Mouse (Mus musculus) kidney, embryonic 16.5 days (tissue): ENCODE data around the gene Cog3. TPM values are rescaled to one million over a fixed set of nuclear protein-coding genes. Genes with fewer than 3 reads are reported as not detected.

ENCODE experiments used
- ATAC-seq: fragments of 200-750 bp; cut with Nextera tagmentation; 2 replicates; pipeline ENCODE4 v1.8.0; 2017; ENCODE audit warnings: moderate TSS enrichment; ENCODE audit not compliant: low FRiP score, low TSS enrichment
- H3K27ac ChIP-seq: fragments of 300-500 bp; sonication (generic); 2 replicates; pipeline ENCODE4 v1.5.1; 2014; ENCODE audit warnings: low read length
- H3K27me3 ChIP-seq: fragments of 300-500 bp; sonication (generic); 2 replicates; pipeline ENCODE4 v1.6.1; 2014; ENCODE audit warnings: low read length, control low read depth, mixed read lengths; ENCODE audit not compliant: insufficient read depth
- H3K36me3 ChIP-seq: fragments of 300-500 bp; sonication (generic); 2 replicates; pipeline ENCODE4 v1.6.1; 2014; ENCODE audit warnings: low read length, control low read depth, mixed read lengths; ENCODE audit not compliant: insufficient read depth
- H3K4me1 ChIP-seq: fragments of 300-500 bp; sonication (generic); 2 replicates; pipeline ENCODE4 v1.6.1; 2014; ENCODE audit warnings: low read length, control low read depth, mixed read lengths; ENCODE audit not compliant: insufficient read depth
- H3K4me2 ChIP-seq: fragments of 300-500 bp; sonication (generic); replicated peaks from 2 replicates; pipeline ENCODE4 v1.6.1; 2014; ENCODE audit warnings: low read depth, low read length
- H3K4me3 ChIP-seq: fragments of 300-500 bp; sonication (generic); 2 replicates; pipeline ENCODE4 v1.5.1; 2014; ENCODE audit warnings: mild to moderate bottlenecking, low read length
- H3K9ac ChIP-seq: fragments of 300-500 bp; sonication (generic); replicated peaks from 2 replicates; pipeline ENCODE4 v1.6.1; 2014; ENCODE audit warnings: low read length
- H3K9me3 ChIP-seq: fragments of 300-500 bp; sonication (generic); 2 replicates; pipeline ENCODE4 v1.6.1; 2016; ENCODE audit warnings: low read length, control low read depth
- WGBS: fragments of 180-500 bp; shearing (Covaris S2); extraction: QIAGEN DNeasy Blood & Tissue Kit; methylation state at CpG from one replicate; pipeline ENCODE4 v1.1.7; 2014; 5-methylcytosine and 5-hydroxymethylcytosine counted together
- polyA plus RNA-seq: library from polyadenylated mRNA; unstranded; fragments of >200 nt; fragmentation: Nextera tagmentation; extraction: Ambion mirVana; gene quantifications from 2 replicates; pipeline ENCODE4 v1.2.1, GENCODE M21; 2015

Gene Cog3
- polyA plus RNA-seq, 1 experiment from 2014 or later = 25.2 TPM

DNA sequence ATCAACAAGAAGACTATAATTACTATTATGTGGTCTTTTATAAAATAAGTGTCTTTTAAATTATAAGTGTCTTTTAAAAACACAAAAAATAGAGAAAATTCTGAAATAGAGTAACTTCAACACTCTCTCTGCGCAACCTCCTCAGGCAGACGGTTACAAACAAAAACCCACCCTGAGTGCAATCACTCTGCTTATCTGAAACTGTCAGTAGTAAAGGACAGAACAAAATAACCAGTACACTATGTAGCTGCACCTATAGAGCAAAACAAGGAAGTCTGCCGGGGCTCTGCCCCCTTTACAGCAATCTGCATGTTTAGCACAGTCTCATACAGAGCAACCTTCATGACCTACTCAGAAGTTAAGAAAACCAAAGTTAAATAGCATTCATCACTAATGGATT lies 12.4 kb downstream of the Cog3 start:
- Histone ChIP-seq H3K4me1 (no peaks in the 10 kb centered on the region), H3K4me2 (no peak overlapping the region), H3K4me3 (no peak overlapping the region), H3K27ac (no peak overlapping the region), H3K27me3 (no peaks in the 10 kb centered on the region), H3K36me3 (peaks cover 48% of the 10 kb centered on the region), H3K9ac (no peak overlapping the region), H3K9me3 (no peaks in the 10 kb centered on the region)
- WGBS = 92% methylated on average over 3 of the region's 3 CpGs
- no peak for ATAC-seq

DNA sequence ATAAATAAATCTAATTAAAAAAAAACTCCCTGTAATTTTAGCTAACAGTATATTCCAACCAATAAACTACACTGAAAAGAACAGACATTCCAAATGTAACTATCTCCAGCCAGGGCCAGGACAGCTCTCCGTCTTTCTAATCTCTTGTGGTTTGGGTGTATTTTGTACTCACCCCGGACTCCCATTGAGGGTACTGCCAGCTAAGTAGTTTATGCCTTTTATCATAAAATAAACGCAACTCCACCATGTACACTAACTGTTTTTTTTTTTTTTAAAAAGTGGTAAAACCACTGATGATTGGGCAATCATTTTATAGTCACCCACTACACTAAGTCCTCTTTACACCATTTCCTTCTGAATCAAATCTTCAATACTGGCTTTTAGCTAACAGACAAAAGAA lies 18.7 kb downstream of the Cog3 start:
- peaks cover 58% of the 10 kb centered on the region for H3K36me3 ChIP-seq
- H3K4me3 ChIP-seq = no peak overlapping the region

DNA sequence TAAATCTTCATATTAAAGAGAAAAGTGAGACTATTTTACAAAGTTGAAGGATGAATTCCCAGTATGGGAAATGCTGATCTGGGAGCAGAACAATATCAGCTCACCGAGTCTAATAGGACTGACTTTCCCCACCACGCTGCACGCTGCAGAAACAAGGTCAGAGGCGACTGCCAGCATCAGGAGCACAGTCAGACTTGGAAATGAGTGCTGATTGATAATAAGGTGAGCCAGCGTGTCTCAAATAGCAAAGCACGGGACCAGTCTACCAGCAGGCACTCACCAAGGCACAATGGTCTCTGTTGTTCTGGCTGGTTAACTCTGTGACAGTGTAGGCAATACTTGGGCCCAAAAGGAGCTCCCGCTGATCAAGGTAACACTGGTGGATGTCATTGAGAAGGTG lies 21.7 kb downstream of the Cog3 start:
- Histone ChIP-seq H3K36me3 (peaks cover 63% of the 10 kb centered on the region), H3K27ac (no peak overlapping the region), H3K4me2 (no peak overlapping the region), H3K9me3 (no peaks in the 10 kb centered on the region), H3K4me3 (no peak overlapping the region), H3K27me3 (no peaks in the 10 kb centered on the region), H3K4me1 (no peaks in the 10 kb centered on the region), H3K9ac (no peak overlapping the region)
- 93% methylated on average over 7 of the region's 7 CpGs for WGBS
- ATAC-seq = no peak

More for the DNA sequence above, 18.7 kb downstream of the Cog3 start:
- H3K4me2 ChIP-seq = no peak overlapping the region
- H3K27ac ChIP-seq = no peak overlapping the region
- no peak for ATAC-seq
- no peak overlapping the region for H3K9ac ChIP-seq
- H3K9me3 ChIP-seq = no peaks in the 10 kb centered on the region
- H3K4me1 ChIP-seq = no peaks in the 10 kb centered on the region
- WGBS = 95% methylated on average over 3 of the region's 3 CpGs
- no peaks in the 10 kb centered on the region for H3K27me3 ChIP-seq

DNA sequence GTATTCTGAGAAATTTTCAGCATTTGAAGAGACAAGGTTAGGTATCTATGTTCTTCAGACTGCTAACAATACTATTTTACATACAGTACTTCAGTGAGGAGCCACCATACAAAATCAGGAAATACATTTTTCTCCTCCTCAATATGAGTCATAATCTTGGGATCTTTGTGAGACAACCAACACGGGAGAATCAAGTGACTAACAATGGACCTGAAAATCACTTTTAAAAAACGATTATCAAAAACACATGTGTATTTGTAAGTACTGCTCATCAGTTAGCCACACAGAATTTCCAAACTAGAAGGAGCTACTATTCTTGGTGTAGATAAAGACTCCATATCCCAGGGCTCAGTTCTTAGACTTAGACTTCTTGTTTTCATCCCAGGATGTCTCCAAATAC lies 23.0 kb downstream of the Cog3 start:
- peaks cover 63% of the 10 kb centered on the region for H3K36me3 ChIP-seq
- H3K9ac ChIP-seq = no peak overlapping the region
- H3K4me1 ChIP-seq = 0 out of 2 replicates have a peak, but pooled peaks cover 3% of the 10 kb centered on the region
- H3K4me2 ChIP-seq = no peak overlapping the region
- WGBS = 85% methylated on average over 2 of the region's 2 CpGs
- no peaks in the 10 kb centered on the region for H3K9me3 ChIP-seq
- H3K4me3 ChIP-seq = no peak overlapping the region
- no peak overlapping the region for H3K27ac ChIP-seq
- H3K27me3 ChIP-seq = no peaks in the 10 kb centered on the region
- no peak for ATAC-seq

DNA sequence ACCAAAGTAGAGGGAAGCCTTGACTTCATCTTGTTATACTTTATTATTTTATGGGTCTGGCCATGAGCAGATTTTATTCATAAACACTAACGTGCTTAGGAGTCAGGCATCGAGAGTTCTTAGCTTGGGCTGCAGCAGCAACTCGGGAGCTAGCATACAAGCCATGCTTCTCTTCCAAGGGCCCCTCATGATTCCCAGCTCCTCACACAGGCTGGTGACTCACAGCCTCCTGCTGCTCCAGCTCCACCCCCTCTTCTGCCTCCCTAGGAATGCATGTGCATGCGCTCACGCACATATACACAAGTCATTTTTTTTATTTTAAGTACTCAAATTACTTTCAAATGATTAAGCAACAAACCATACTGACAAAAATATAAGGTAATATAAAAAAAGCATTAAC lies 26.2 kb downstream of the Cog3 start:
- Histone ChIP-seq H3K4me2 (no peak overlapping the region), H3K9me3 (no peaks in the 10 kb centered on the region), H3K27ac (no peak overlapping the region), H3K27me3 (no peaks in the 10 kb centered on the region), H3K4me1 (0 out of 2 replicates have a peak, but pooled peaks cover 3% of the 10 kb centered on the region), H3K36me3 (peaks cover 61% of the 10 kb centered on the region), H3K9ac (no peak overlapping the region), H3K4me3 (no peak overlapping the region)
- 92% methylated on average over 5 of the region's 5 CpGs for WGBS
- no peak for ATAC-seq

DNA sequence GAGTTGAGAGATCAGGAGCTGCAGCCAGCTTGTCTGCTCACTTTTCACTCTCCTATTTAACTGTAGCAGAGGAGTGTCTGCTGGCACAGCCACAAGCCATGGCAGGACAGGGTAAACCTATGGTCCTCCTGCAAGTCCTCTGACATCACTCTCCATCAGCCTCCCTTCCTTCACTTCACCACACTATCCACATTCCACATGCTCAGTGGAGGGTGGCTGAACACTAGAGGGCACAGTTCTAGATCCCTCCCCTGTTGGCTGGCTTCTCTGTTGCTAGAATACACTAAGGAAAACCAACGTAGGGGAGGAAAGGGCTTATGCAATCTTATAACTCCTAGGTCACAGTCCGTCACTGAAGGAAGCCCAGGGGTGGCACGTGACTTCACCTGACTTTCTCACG lies 27.3 kb downstream of the Cog3 start:
- H3K4me1 ChIP-seq = 0 out of 2 replicates have a peak, but pooled peaks cover 3% of the 10 kb centered on the region
- no peak overlapping the region for H3K9ac ChIP-seq
- 49% methylated on average over 4 of the region's 4 CpGs for WGBS
- ATAC-seq = peak; percentile 94
- peaks cover 59% of the 10 kb centered on the region for H3K36me3 ChIP-seq
- H3K4me2 ChIP-seq = no peak overlapping the region
- no peaks in the 10 kb centered on the region for H3K9me3 ChIP-seq
- peak overlapping the region; percentile 24; the same call in 1 of the 2 replicates for H3K27ac ChIP-seq
- H3K4me3 ChIP-seq = no peak overlapping the region
- no peaks in the 10 kb centered on the region for H3K27me3 ChIP-seq

DNA sequence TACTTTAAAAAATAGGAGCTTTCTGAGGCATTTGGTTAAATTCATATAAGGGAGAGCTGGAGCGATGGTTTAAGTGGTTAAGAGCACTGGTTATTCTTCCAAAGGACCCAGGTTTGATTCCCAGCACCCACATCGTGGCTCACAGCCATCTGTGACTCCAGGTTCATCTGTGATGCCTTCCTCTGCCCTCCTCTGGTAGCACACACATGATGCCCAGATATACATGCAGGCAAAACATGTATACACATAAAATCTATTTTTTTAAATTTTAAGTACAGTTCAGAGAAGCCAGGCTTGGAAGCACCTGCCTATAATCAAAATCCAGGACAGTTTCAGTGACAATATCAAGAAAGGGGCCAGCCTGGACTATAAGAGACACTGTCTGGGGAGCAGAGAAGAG lies 31.5 kb downstream of the Cog3 start:
- Histone ChIP-seq H3K27ac (no peak overlapping the region), H3K4me1 (0 out of 2 replicates have a peak, but pooled peaks cover 3% of the 10 kb centered on the region), H3K36me3 (peaks cover 60% of the 10 kb centered on the region), H3K9me3 (no peaks in the 10 kb centered on the region), H3K27me3 (no peaks in the 10 kb centered on the region), H3K4me3 (no peak overlapping the region), H3K9ac (no peak overlapping the region), H3K4me2 (no peak overlapping the region)
- ATAC-seq = no peak
- WGBS = 95% methylated on average over 2 of the region's 2 CpGs

DNA sequence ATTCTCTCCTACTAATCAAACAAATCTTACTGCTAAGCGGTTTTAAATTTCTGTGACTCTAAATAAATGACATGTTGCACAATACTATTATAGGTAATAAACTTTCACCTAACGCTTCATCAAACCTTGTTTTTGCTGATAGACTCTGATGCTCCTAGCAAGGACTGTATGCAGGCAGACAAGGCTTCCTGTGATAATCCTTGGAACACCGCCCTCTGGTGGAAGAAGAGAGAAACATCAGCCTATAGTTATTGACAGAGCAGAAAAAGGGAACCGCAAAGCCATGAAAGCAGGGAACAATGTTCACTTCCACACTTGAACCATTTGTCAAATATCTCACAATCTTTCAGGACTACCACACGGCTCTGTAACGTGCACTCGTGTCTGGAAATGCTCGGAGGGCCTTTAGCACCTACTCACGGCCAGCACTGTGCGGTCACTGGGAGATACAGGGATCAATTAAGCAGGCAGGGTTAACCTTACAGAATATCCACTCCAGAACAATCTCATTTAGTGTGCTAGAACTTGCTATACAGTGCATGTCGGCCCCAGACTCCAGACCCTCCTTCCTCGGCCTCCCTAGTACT lies 32.2 kb downstream of the Cog3 start:
- ATAC-seq = no peak
- Histone ChIP-seq H3K4me3 (no peak overlapping the region), H3K4me2 (no peak overlapping the region), H3K36me3 (peaks cover 54% of the 10 kb centered on the region), H3K27me3 (no peaks in the 10 kb centered on the region), H3K9ac (no peak overlapping the region), H3K4me1 (no peaks in the 10 kb centered on the region), H3K9me3 (no peaks in the 10 kb centered on the region), H3K27ac (no peak overlapping the region)
- WGBS = 57% methylated on average over 12 of the region's 12 CpGs

DNA sequence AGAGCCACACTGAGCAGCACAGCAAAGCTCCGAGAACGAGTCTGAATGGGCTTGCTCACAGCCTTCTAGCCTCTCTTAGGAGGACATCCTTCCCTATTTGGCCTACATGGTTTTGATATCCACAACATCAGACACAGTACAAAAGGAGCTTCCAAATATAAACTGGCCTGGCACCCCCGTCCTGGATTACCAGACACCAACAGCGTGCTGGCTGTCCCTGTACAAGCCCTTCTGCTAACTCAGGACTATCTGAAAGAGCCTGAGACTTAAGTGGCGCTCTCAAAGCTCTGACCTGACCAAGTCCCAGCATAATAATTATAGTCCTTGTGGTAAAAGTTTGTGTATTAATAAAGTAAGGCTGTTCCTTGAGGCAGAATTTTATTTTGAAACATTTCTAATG lies 34.2 kb downstream of the Cog3 start:
- no peak for ATAC-seq
- 95% methylated on average over 5 of the region's 5 CpGs for WGBS
- Histone ChIP-seq H3K36me3 (peaks cover 59% of the 10 kb centered on the region), H3K4me2 (no peak overlapping the region), H3K9ac (no peak overlapping the region), H3K27me3 (no peaks in the 10 kb centered on the region), H3K4me3 (no peak overlapping the region), H3K9me3 (no peaks in the 10 kb centered on the region), H3K4me1 (no peaks in the 10 kb centered on the region), H3K27ac (no peak overlapping the region)

DNA sequence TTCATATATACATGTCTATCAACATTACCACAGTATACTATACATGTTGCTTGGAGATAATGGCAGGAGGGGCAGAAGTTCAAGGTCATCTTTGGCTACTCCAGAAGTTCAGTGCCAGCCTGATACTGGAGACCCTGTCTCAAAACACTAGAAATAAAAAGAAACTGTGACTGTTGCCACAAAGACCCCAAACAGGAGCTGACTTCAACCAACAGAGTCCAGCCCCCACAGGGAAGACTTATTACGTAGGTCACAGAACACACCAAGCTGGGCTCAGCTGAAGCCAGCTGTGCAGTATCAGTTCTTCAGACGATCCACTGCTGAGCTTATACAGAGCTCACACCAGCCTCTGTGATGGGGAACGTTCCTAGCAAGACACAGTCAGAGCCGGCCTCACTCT lies 37.9 kb downstream of the Cog3 start:
- peaks cover 54% of the 10 kb centered on the region for H3K36me3 ChIP-seq
- no peaks in the 10 kb centered on the region for H3K27me3 ChIP-seq
- H3K4me1 ChIP-seq = no peaks in the 10 kb centered on the region
- H3K4me3 ChIP-seq = no peak overlapping the region
- no peaks in the 10 kb centered on the region for H3K9me3 ChIP-seq
- no peak for ATAC-seq
- no peak overlapping the region for H3K4me2 ChIP-seq
- no peak overlapping the region for H3K27ac ChIP-seq
- 70% methylated on average over 4 of the region's 4 CpGs for WGBS
- H3K9ac ChIP-seq = no peak overlapping the region
